Mouse (Mus musculus): ENCODE measurements around the gene Snapc5. TPM values are rescaled to one million over a fixed set of nuclear protein-coding genes. Genes with fewer than 3 reads are reported as not detected.
A peak's percentile ranks its signal among the peaks of the same experiment; 100 is the strongest.

Gene Snapc5
- polyA plus RNA-seq, 1 experiment from 2014 or later = 25.7 TPM

DNA sequence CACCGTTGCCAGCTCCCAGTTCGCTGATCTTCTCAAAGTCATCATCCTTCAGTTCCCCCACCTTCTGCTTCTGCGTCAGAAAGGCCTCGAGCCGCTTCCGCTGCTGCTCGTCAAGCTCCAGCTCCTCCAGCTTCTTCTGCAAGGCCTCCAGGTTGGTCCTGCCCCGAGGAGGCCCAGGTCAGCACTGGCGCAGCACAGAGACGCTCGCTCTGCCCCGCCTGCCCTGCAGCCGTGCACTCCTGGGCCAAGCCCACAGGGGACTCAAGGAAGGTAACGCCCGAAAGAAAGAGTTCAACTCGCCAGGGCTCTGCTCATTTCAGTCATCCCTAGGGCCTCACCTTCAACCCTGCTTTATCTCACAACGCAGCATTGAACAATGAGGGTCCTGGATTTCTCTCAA is 35.4 kb downstream of the Snapc5 start:
- no peak overlapping the region for H3K4me2 ChIP-seq (replicated peaks; ENCODE audit: low read depth, low read length)
- H3K27me3 ChIP-seq (ENCODE audit: control insufficient read depth, insufficient read depth, low read length) = no peaks in the 10 kb centered on the region
- H3K36me3 ChIP-seq (ENCODE audit: control insufficient read depth, insufficient read depth, low read length) = peaks cover 16% of the 10 kb centered on the region
- no peak overlapping the region for H3K4me3 ChIP-seq (ENCODE audit: low read length)
- no peak for ATAC-seq (ENCODE audit: low FRiP score, low TSS enrichment)
- H3K9me3 ChIP-seq (ENCODE audit: control insufficient read depth, low read length) = no peaks in the 10 kb centered on the region
- no peak overlapping the region for H3K27ac ChIP-seq (ENCODE audit: low read depth, low read length)
- peaks cover 18% of the 10 kb centered on the region for H3K4me1 ChIP-seq (ENCODE audit: control insufficient read depth, insufficient read depth, low read length)
- no peak overlapping the region for H3K9ac ChIP-seq (ENCODE audit: low read depth, low read length)
- WGBS = 77% methylated on average over 17 of the region's 17 CpGs

DNA sequence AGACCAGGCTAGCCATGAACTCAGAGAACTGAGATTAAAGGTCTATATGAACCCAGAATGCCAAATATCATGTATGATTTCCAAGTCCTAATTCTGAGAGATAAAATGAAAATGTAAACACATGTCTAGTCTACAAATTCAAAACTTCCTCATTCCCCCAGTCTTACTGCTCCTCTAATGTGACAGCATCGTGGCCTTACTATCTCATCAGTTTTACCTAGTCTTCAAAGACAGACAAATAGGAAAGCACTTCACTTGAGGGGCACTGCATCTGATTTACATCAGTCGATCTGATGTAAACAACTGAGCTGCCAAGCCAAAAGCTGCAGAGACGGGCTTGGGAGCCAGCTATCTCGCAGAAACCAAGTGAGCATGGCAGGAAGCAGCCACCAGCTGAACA is 37.0 kb downstream of the Snapc5 start:
- Histone ChIP-seq H3K27ac (ENCODE audit: low read depth, low read length) (no peak overlapping the region), H3K4me1 (ENCODE audit: control insufficient read depth, insufficient read depth, low read length) (peaks cover 21% of the 10 kb centered on the region), H3K4me2 (replicated peaks; ENCODE audit: low read depth, low read length) (no peak overlapping the region), H3K27me3 (ENCODE audit: control insufficient read depth, insufficient read depth, low read length) (no peaks in the 10 kb centered on the region), H3K4me3 (ENCODE audit: low read length) (no peak overlapping the region), H3K36me3 (ENCODE audit: control insufficient read depth, insufficient read depth, low read length) (peaks cover 8% of the 10 kb centered on the region), H3K9me3 (ENCODE audit: control insufficient read depth, low read length) (no peaks in the 10 kb centered on the region), H3K9ac (ENCODE audit: low read depth, low read length) (no peak overlapping the region)
- 77% methylated on average over 4 of the region's 4 CpGs for WGBS
- no peak for ATAC-seq (ENCODE audit: low FRiP score, low TSS enrichment)

DNA sequence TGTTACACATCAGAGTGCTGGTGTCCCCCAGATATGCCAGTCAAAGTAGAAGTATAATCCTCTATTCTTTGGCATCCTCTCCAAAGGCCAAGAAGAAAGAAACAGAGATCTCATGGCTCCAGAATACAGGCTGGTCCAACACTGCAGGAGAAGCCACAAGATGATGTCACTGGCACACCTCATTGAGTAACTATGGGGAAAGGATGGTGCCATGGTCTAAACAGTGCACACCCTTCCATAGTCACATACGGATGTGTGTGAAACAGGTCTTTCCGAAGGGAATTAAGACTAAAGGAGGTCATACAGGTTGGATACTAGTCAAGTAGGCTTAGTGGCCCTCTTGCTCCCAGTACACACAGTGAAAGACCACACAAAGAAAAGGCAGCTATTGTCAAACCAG is 37.6 kb downstream of the Snapc5 start:
- Histone ChIP-seq H3K4me2 (replicated peaks; ENCODE audit: low read depth, low read length) (no peak overlapping the region), H3K9me3 (ENCODE audit: control insufficient read depth, low read length) (no peaks in the 10 kb centered on the region), H3K27ac (ENCODE audit: low read depth, low read length) (no peak overlapping the region), H3K9ac (ENCODE audit: low read depth, low read length) (no peak overlapping the region), H3K27me3 (ENCODE audit: control insufficient read depth, insufficient read depth, low read length) (no peaks in the 10 kb centered on the region), H3K4me3 (ENCODE audit: low read length) (no peak overlapping the region), H3K36me3 (ENCODE audit: control insufficient read depth, insufficient read depth, low read length) (peaks cover 8% of the 10 kb centered on the region), H3K4me1 (ENCODE audit: control insufficient read depth, insufficient read depth, low read length) (peaks cover 21% of the 10 kb centered on the region)
- WGBS = 95% methylated on average over 2 of the region's 2 CpGs
- no peak for ATAC-seq (ENCODE audit: low FRiP score, low TSS enrichment)

- ATAC-seq (ENCODE audit: low FRiP score, low TSS enrichment) = no peak
- Histone ChIP-seq H3K36me3 (ENCODE audit: control insufficient read depth, insufficient read depth, low read length) (no peaks in the 10 kb centered on the region), H3K9ac (ENCODE audit: low read depth, low read length) (no peak overlapping the region), H3K9me3 (ENCODE audit: control insufficient read depth, low read length) (no peaks in the 10 kb centered on the region), H3K4me3 (ENCODE audit: low read length) (no peak overlapping the region), H3K4me2 (replicated peaks; ENCODE audit: low read depth, low read length) (no peak overlapping the region), H3K4me1 (ENCODE audit: control insufficient read depth, insufficient read depth, low read length) (peaks cover 21% of the 10 kb centered on the region), H3K27me3 (ENCODE audit: control insufficient read depth, insufficient read depth, low read length) (no peaks in the 10 kb centered on the region), H3K27ac (ENCODE audit: low read depth, low read length) (no peak overlapping the region)
Observed at GRCm38 (mm10) chr9:64217887-64218286, 38.8 kb downstream of the Snapc5 start.

DNA sequence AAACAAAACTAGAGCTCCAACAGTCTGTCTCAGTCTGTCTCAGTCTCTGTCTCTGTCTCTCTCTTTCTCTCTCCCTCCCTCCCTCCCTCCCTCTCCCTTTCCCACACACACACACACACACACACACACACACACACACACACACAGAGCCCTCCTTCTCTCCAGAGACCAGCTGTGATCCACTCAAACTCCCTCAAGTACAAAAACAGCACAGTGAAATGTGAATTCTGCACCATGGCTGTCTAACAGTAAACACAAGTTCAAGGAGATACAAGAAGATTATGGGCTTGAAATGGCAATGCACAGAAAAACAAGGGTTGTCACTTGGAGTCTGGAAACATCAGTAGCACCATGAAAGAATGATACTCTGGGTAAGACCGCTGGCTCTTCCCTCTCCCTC is 40.2 kb downstream of the Snapc5 start:
- peaks cover 21% of the 10 kb centered on the region for H3K4me1 ChIP-seq (ENCODE audit: control insufficient read depth, insufficient read depth, low read length)
- no peak for ATAC-seq (ENCODE audit: low FRiP score, low TSS enrichment)
- peak overlapping the region; percentile 73; the same call in 1 of the 2 replicates for H3K27ac ChIP-seq (ENCODE audit: low read depth, low read length)
- no peaks in the 10 kb centered on the region for H3K36me3 ChIP-seq (ENCODE audit: control insufficient read depth, insufficient read depth, low read length)
- no peak overlapping the region for H3K4me3 ChIP-seq (ENCODE audit: low read length)
- H3K9me3 ChIP-seq (ENCODE audit: control insufficient read depth, low read length) = no peaks in the 10 kb centered on the region
- no peak overlapping the region for H3K9ac ChIP-seq (ENCODE audit: low read depth, low read length)
- no peak overlapping the region for H3K4me2 ChIP-seq (replicated peaks; ENCODE audit: low read depth, low read length)
- WGBS = 42% methylated on average over 1 of the region's 1 CpGs
- H3K27me3 ChIP-seq (ENCODE audit: control insufficient read depth, insufficient read depth, low read length) = no peaks in the 10 kb centered on the region

GRCm38 (mm10) chr9:64219772-64220420 is 40.8 kb downstream of the Snapc5 start:
- H3K27ac ChIP-seq (ENCODE audit: low read depth, low read length) = peak overlapping the region; percentile 73; the same call in 1 of the 2 replicates
- 72% methylated on average over 10 of the region's 10 CpGs for whole genome bisulfite sequencing

GRCm38 (mm10) chr9:64220603-64221002 is 41.5 kb downstream of the Snapc5 start:
- WGBS = 47% methylated on average over 1 of the region's 1 CpGs
- H3K27ac ChIP-seq (ENCODE audit: low read depth, low read length) = no peak overlapping the region

More at GRCm38 (mm10) chr9:64219772-64220420, 40.8 kb downstream of the Snapc5 start:
- H3K36me3 ChIP-seq (ENCODE audit: control insufficient read depth, insufficient read depth, low read length) = no peaks in the 10 kb centered on the region
- H3K4me2 ChIP-seq (replicated peaks; ENCODE audit: low read depth, low read length) = no peak overlapping the region
- H3K9me3 ChIP-seq (ENCODE audit: control insufficient read depth, low read length) = no peaks in the 10 kb centered on the region
- peaks cover 21% of the 10 kb centered on the region for H3K4me1 ChIP-seq (ENCODE audit: control insufficient read depth, insufficient read depth, low read length)
- no peak overlapping the region for H3K9ac ChIP-seq (ENCODE audit: low read depth, low read length)
- no peaks in the 10 kb centered on the region for H3K27me3 ChIP-seq (ENCODE audit: control insufficient read depth, insufficient read depth, low read length)
- no peak overlapping the region for H3K4me3 ChIP-seq (ENCODE audit: low read length)
- 0 out of 2 replicates have a peak, but pooled peaks have one; percentile 30 for ATAC-seq (ENCODE audit: low FRiP score, low TSS enrichment)

GRCm38 (mm10) chr9:64221480-64221879 is 42.4 kb downstream of the Snapc5 start:
- H3K27me3 ChIP-seq (ENCODE audit: control insufficient read depth, insufficient read depth, low read length) = no peaks in the 10 kb centered on the region
- H3K4me3 ChIP-seq (ENCODE audit: low read length) = no peak overlapping the region
- ATAC-seq (ENCODE audit: low FRiP score, low TSS enrichment) = no peak
- H3K4me1 ChIP-seq (ENCODE audit: control insufficient read depth, insufficient read depth, low read length) = peaks cover 21% of the 10 kb centered on the region
- no peaks in the 10 kb centered on the region for H3K9me3 ChIP-seq (ENCODE audit: control insufficient read depth, low read length)
- H3K4me2 ChIP-seq (replicated peaks; ENCODE audit: low read depth, low read length) = no peak overlapping the region
- H3K27ac ChIP-seq (ENCODE audit: low read depth, low read length) = no peak overlapping the region
- 78% methylated on average over 4 of the region's 4 CpGs for WGBS
- H3K36me3 ChIP-seq (ENCODE audit: control insufficient read depth, insufficient read depth, low read length) = no peaks in the 10 kb centered on the region
- no peak overlapping the region for H3K9ac ChIP-seq (ENCODE audit: low read depth, low read length)

More at GRCm38 (mm10) chr9:64220603-64221002, 41.5 kb downstream of the Snapc5 start:
- H3K4me2 ChIP-seq (replicated peaks; ENCODE audit: low read depth, low read length) = no peak overlapping the region
- no peak for ATAC-seq (ENCODE audit: low FRiP score, low TSS enrichment)
- no peaks in the 10 kb centered on the region for H3K36me3 ChIP-seq (ENCODE audit: control insufficient read depth, insufficient read depth, low read length)
- H3K9ac ChIP-seq (ENCODE audit: low read depth, low read length) = no peak overlapping the region
- H3K9me3 ChIP-seq (ENCODE audit: control insufficient read depth, low read length) = no peaks in the 10 kb centered on the region
- H3K27me3 ChIP-seq (ENCODE audit: control insufficient read depth, insufficient read depth, low read length) = no peaks in the 10 kb centered on the region
- H3K4me1 ChIP-seq (ENCODE audit: control insufficient read depth, insufficient read depth, low read length) = peaks cover 21% of the 10 kb centered on the region
- no peak overlapping the region for H3K4me3 ChIP-seq (ENCODE audit: low read length)

- no peaks in the 10 kb centered on the region for H3K36me3 ChIP-seq (ENCODE audit: control insufficient read depth, insufficient read depth, low read length)
- H3K9ac ChIP-seq (ENCODE audit: low read depth, low read length) = no peak overlapping the region
- no peak overlapping the region for H3K4me2 ChIP-seq (replicated peaks; ENCODE audit: low read depth, low read length)
- 51% methylated on average over 2 of the region's 2 CpGs for WGBS
- H3K27me3 ChIP-seq (ENCODE audit: control insufficient read depth, insufficient read depth, low read length) = no peaks in the 10 kb centered on the region
- H3K9me3 ChIP-seq (ENCODE audit: control insufficient read depth, low read length) = no peaks in the 10 kb centered on the region
- H3K4me3 ChIP-seq (ENCODE audit: low read length) = no peak overlapping the region
- ATAC-seq (ENCODE audit: low FRiP score, low TSS enrichment) = no peak
- no peak overlapping the region for H3K27ac ChIP-seq (ENCODE audit: low read depth, low read length)
- peaks cover 21% of the 10 kb centered on the region for H3K4me1 ChIP-seq (ENCODE audit: control insufficient read depth, insufficient read depth, low read length)
Observed at GRCm38 (mm10) chr9:64222098-64222497, 43.0 kb downstream of the Snapc5 start.

All from kidney, embryonic 14.5 days (tissue).